Mouse (Mus musculus) testis, adult 2 months (tissue): ENCODE measurements around the gene Gpx4.

Experiments
- CTCF ChIP-seq: fragments of 200-500 bp; IDR thresholded peaks from 2 replicates; pipeline ENCODE4 v1.5.1; 2012; ENCODE audit warnings: low read depth, mild to moderate bottlenecking, inconsistent platforms, low read length, moderate library complexity; ENCODE audit not compliant: control insufficient read depth, insufficient read depth, insufficient replicate concordance
- POLR2A ChIP-seq: fragments of 200-500 bp; IDR thresholded peaks from 2 replicates; pipeline ENCODE4 v1.6.1; 2012; ENCODE audit warnings: low read depth, mild to moderate bottlenecking, inconsistent platforms, low read length, moderate library complexity; ENCODE audit not compliant: control insufficient read depth

DNA sequence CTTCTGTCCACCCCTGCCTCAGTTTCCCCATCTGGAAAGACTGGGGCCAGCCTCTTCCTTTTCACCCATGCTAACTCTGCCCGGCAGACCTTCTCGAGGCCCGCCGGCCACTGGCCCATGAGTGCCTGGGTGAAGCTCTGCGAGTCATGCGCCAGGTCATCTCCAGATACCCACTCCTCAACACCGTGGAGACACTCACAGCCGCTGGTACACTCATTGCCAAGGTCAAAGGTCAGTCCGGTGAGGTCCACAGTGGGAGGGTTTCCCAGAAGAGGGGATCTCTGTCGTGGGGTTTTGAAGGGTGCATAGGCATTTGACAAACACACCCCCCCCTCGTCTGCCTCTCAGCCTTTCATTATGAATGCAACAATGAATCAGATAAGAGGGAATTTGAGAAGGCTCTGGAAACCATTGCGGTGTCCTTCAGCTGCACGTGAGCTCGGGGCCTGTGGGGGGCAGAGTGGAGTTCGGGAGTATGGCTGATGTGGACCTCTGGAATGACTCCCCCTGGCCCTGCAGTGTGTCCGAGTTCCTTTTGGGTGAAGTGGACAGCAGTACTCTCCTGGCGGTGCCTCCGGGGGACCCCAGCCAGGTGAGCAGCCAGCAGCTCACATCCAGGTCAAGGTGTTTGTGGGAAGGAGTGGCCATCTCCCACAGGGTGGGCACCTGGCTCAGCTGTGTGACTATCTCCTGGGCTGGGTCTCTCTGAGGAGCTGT lies 26.2 kb upstream of the Gpx4 start:
- TF ChIP-seq CTCF (no peak), POLR2A (no peak)
